Mouse (Mus musculus) forebrain, embryonic 10.5 days (tissue): ENCODE measurements around the gene Tspan8. TPM values are rescaled to one million over a fixed set of nuclear protein-coding genes. Genes with fewer than 3 reads are reported as not detected.

Experiments used
- DNase-seq: peaks from one replicate; pipeline ENCODE4 v3.0.0-alpha.2; 2017; ENCODE audit warnings: low spot score; ENCODE audit errors: extremely low spot score
- H3K27ac ChIP-seq: fragments of 300-500 bp; sonication (generic); 2 replicates; pipeline ENCODE4 v1.5.1; 2016; ENCODE audit warnings: mild to moderate bottlenecking
- H3K27me3 ChIP-seq: fragments of 300-500 bp; sonication (generic); 2 replicates; pipeline ENCODE4 v1.6.1; 2016; ENCODE audit warnings: mild to moderate bottlenecking; ENCODE audit not compliant: poor library complexity, severe bottlenecking
- H3K36me3 ChIP-seq: fragments of 300-500 bp; sonication (generic); replicated peaks from 2 replicates; pipeline ENCODE4 v1.6.1; 2016; ENCODE audit warnings: mild to moderate bottlenecking, moderate library complexity
- H3K4me1 ChIP-seq: fragments of 300-500 bp; sonication (generic); 2 replicates; pipeline ENCODE4 v1.6.1; 2016
- H3K4me3 ChIP-seq: fragments of 300-500 bp; sonication (generic); 2 replicates; pipeline ENCODE4 v1.5.1; 2016; ENCODE audit warnings: mild to moderate bottlenecking, moderate library complexity
- H3K9me3 ChIP-seq: fragments of 300-500 bp; sonication (generic); 2 replicates; pipeline ENCODE4 v1.6.1; 2016; ENCODE audit warnings: mild to moderate bottlenecking, moderate library complexity
- WGBS: fragments of 180-500 bp; shearing (Covaris S2); methylation state at CpG from one replicate; pipeline ENCODE4 v1.1.7; 2016; 5-methylcytosine and 5-hydroxymethylcytosine counted together
- polyA plus RNA-seq: library from polyadenylated mRNA; unstranded; fragments of >200 nt; fragmentation: Nextera tagmentation; extraction: Ambion mirVana; gene quantifications from 2 replicates; pipeline ENCODE4 v1.2.1, GENCODE M21; 2016

The Tspan8 gene
- polyA plus RNA-seq, 1 experiment from 2014 or later, result 0.36 TPM

DNA sequence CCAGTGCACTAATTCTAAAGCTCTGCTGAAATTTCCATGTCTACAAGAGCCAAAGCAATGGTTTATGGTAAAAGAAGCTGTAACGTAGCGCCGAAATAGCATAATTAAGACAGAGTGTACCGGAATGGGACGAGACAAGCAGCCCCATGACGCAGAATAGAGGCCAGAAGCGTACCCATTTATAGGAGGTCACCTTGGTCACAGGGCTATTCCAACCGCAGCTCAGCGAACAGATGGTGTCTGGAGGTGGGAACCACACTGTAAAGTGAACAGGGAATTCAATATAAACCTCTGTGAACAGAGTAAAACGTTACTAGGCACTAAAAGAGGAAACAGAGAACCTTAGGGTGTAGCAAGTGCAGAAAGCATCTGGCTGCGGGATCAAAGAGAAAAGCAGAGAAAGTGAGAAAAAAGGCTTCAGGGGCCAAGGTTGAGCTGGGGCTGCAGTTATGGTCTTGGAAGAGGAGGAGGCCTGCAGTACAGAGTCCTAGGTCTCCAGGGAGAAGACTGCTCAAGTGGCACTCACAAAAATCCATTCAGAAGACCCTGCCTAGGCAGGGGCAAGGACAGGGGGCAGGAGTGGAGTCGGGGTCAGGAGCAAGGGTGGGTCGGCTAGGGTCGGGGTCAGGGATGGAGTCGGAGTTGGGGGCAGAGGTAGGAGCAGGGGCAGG lies 43.7 kb downstream of the Tspan8 start:
- WGBS, result 88% methylated on average over 14 of the region's 15 CpGs

DNA sequence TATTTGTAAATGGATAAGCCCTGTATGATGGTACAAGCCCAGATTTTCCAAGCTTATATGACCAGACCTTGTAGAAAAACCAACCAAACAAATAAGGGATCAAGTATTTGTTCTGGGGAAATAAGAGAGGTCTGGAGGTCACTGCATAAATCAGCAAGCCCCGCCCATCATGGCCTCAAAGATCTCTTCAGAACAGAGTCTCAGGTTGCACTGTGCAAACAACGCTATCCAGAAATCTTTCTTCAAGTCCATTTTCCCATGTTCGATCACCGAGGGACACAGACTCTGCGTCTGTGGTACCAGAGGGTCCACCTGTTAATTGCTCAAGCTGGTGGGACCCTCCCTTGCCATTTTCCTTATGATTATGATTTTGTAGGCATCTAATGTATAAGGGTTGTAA lies 45.3 kb downstream of the Tspan8 start:
- 89% methylated on average over 5 of the region's 5 CpGs for WGBS

More for the DNA sequence above, 43.7 kb downstream of the Tspan8 start:
- Histone ChIP-seq H3K9me3 (no peaks in the 10 kb centered on the region), H3K4me3 (no peak overlapping the region), H3K4me1 (0 out of 2 replicates have a peak, but pooled peaks cover 3% of the 10 kb centered on the region), H3K36me3 (no peaks in the 10 kb centered on the region), H3K27ac (no peak overlapping the region), H3K27me3 (no peaks in the 10 kb centered on the region)
- no peak for DNase-seq

DNA sequence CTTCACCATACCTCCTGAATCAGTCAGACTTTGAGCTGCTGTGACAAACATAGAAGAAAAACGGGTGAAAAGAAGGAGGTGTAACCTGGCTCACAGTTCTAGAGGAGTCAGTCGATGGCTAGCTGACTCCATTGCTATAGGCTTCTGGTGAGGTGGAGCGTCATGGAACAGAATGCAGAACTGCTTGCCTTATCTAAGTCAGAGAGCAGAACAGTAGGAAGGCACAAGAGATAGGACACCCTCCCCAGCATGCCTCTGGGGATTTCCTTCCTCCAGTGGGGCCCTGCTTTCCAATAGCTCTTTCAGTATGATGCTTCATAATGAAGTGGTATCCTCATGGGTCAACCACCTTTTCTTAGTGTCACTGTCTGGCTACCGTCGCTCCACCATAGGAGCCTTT lies 66.1 kb downstream of the Tspan8 start:
- H3K36me3 ChIP-seq, result no peaks in the 10 kb centered on the region
- H3K4me3 ChIP-seq, result no peak overlapping the region
- H3K4me1 ChIP-seq, result no peaks in the 10 kb centered on the region
- no peaks in the 10 kb centered on the region for H3K27me3 ChIP-seq
- WGBS, result 87% methylated on average over 5 of the region's 5 CpGs
- DNase-seq, result no peak
- H3K9me3 ChIP-seq, result no peaks in the 10 kb centered on the region
- no peak overlapping the region for H3K27ac ChIP-seq

More for the DNA sequence above, 45.3 kb downstream of the Tspan8 start:
- Histone ChIP-seq H3K9me3 (no peaks in the 10 kb centered on the region), H3K36me3 (no peaks in the 10 kb centered on the region), H3K4me3 (no peak overlapping the region), H3K27ac (no peak overlapping the region), H3K27me3 (no peaks in the 10 kb centered on the region), H3K4me1 (0 out of 2 replicates have a peak, but pooled peaks cover 3% of the 10 kb centered on the region)
- DNase-seq, result no peak

DNA sequence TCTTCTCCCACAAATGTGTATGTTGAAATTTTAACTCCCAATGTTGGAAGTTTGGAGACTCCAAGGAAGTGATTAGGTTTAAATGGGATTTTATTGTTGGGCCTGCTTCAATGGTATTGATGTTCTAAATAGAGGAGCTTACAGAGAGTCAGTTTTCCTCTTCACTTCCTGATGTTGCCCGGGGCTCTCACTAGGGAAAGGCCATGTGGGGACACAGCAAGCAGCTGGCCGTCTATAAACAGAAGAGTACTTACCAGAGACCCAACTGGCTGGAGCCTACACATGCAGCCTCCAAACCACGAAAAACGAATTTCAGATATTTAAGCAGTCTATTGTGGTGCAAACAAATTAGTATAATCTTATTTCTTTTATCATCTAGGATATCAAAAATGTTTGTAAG lies 75.3 kb downstream of the Tspan8 start:
- H3K27me3 ChIP-seq, result no peaks in the 10 kb centered on the region
- no peak for DNase-seq
- WGBS, result 69% methylated on average over 4 of the region's 4 CpGs
- H3K9me3 ChIP-seq, result no peaks in the 10 kb centered on the region
- H3K36me3 ChIP-seq, result no peaks in the 10 kb centered on the region
- H3K4me1 ChIP-seq, result no peaks in the 10 kb centered on the region
- no peak overlapping the region for H3K4me3 ChIP-seq
- H3K27ac ChIP-seq, result no peak overlapping the region

DNA sequence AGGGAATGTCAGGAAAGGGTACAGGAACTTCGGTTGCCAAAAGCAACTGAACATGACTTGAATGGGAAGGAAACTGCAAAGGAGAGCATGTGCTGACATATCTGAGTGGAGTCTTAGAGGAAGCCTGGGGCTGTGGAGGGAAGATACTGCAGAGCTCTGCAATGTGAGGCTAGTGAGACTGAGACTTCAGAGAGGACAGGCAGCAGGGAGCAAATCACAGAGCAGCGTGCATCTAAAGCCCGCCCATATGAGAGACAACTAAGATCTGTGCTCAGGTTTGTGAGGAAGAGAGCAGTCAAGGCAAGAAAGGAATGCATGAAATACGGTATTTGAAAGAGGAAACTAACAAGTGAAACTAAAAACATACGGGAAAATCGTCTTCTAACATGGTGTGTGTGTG lies 76.3 kb downstream of the Tspan8 start:
- WGBS, result 75% methylated on average over 6 of the region's 6 CpGs
- no peaks in the 10 kb centered on the region for H3K27me3 ChIP-seq

DNA sequence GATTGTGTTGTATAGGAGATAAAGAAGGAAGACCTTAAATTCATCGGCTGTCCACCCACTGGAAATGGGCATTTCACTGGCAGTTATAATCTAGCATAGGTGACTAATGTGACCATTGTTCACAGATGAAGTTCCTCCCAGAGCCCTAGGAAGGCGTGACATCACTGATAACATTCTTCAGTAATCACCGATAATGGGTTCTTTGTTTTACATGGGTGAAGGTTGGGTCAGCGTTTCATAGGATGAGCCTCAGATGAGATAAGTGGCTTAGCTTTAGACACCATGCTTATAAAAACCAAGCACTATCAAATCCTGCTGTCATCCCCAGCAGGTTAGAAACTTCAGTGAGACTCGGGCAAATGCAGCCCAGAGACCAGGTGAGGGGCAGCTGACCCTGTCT lies 77.4 kb downstream of the Tspan8 start:
- no peak for DNase-seq
- WGBS, result 80% methylated on average over 5 of the region's 5 CpGs
- H3K36me3 ChIP-seq, result no peaks in the 10 kb centered on the region

More for the DNA sequence above, 76.3 kb downstream of the Tspan8 start:
- no peaks in the 10 kb centered on the region for H3K4me1 ChIP-seq
- H3K36me3 ChIP-seq, result no peaks in the 10 kb centered on the region
- DNase-seq, result no peak
- H3K4me3 ChIP-seq, result no peak overlapping the region
- H3K9me3 ChIP-seq, result no peaks in the 10 kb centered on the region
- H3K27ac ChIP-seq, result no peak overlapping the region

DNA sequence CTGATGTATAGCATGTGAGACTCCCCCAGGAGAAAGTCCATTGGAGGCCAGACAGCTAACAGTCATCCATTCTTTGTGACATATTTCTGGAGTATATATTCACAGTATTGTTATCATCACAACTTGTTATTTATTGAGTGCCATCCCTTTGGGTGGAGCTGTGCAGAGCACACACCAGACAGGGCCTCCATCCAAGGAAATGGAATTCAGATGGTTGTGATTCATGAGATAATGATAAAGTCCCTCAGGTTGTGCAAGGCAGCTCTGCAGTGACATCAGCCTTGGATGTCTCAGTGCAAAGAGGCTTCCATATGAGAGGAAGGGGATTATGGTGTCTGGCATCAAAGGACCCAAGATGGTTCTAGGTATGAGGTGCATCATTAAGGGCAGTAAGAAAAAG lies 80.1 kb downstream of the Tspan8 start:
- DNase-seq, result no peak
- no peaks in the 10 kb centered on the region for H3K9me3 ChIP-seq
- no peak overlapping the region for H3K27ac ChIP-seq
- no peaks in the 10 kb centered on the region for H3K27me3 ChIP-seq
- H3K4me1 ChIP-seq, result no peaks in the 10 kb centered on the region
- H3K4me3 ChIP-seq, result no peak overlapping the region
- H3K36me3 ChIP-seq, result no peaks in the 10 kb centered on the region

More for the DNA sequence above, 77.4 kb downstream of the Tspan8 start:
- Histone ChIP-seq H3K27me3 (no peaks in the 10 kb centered on the region), H3K4me1 (no peaks in the 10 kb centered on the region), H3K9me3 (no peaks in the 10 kb centered on the region), H3K27ac (no peak overlapping the region), H3K4me3 (no peak overlapping the region)

DNA sequence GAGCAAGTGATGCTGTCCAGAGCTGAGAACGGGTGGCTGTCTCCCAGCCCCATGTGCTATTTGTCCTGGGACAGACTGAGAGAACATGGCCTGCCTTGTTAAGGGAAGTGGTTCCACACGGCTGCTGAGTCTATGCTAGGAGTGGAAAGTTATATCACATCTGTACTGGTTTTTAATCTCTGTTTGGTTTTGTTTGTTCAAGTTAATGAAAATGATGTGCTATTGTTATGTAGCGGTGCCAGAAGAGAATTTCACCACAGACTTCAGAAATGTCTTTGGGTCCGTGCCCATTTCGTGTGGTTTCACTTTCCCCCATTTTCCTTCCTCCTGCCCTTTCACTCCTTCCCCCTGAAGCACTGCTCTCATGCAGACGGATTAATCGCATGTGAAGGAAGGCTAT lies 80.6 kb downstream of the Tspan8 start:
- Histone ChIP-seq H3K4me3 (no peak overlapping the region), H3K4me1 (no peaks in the 10 kb centered on the region), H3K27me3 (no peaks in the 10 kb centered on the region), H3K9me3 (no peaks in the 10 kb centered on the region), H3K36me3 (no peaks in the 10 kb centered on the region), H3K27ac (no peak overlapping the region)
- no peak for DNase-seq
- WGBS, result 83% methylated on average over 7 of the region's 7 CpGs

Other genes starting within 250 kb of the Tspan8 start
- gene A930009A15Rik, start 246.8 kb upstream of the Tspan8 start, polyA plus RNA-seq, result not detected in 2 replicates
- 1.7 and 2.2 TPM in 2 replicates for gene Lgr5, start 229.1 kb upstream of the Tspan8 start, polyA plus RNA-seq
- gene Ptprr, start 201.4 kb downstream of the Tspan8 start, polyA plus RNA-seq, result 0.23 and 0.24 TPM in 2 replicates